Mouse (Mus musculus): Measurements from ENCODE around the gene C1qtnf9.

DNA sequence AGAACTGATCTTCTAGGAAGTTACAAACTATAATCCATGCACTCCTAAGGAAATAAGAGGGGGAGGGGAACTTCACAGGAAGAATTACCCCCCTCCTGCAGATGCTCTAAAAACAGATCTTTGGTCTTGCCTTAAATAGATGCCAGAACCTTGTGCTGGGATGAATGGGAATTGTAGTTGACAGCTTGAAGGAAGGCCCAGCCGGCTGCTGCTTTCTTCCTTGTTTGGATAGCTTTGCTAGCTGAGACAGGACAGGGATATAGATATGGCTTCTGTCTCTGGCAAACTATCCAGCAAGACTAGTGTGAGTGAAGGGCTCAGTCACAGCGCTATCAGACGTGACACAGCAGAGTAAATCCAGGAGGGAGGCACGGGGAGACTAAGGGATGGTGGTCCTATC, 34.2 kb upstream of the C1qtnf9 start:
- TF ChIP-seq POLR2AphosphoS2 (IDR thresholded peaks at IDR 0.05; ENCODE audit: low read length): no peak
- TF ChIP-seq CTCF (IDR thresholded peaks at IDR 0.05 in 2 of 3, conservative IDR thresholded peaks at IDR 0.05 in 1 of 3; ENCODE audit: control insufficient read depth in 1 of 3, insufficient read depth in 1 of 3, low read depth in 2 of 3, low read length in 3 of 3, poor library complexity in 1 of 3, severe bottlenecking in 1 of 3): no peak
- no peak for TF ChIP-seq HCFC1 (IDR thresholded peaks at IDR 0.05; ENCODE audit: low read depth, low read length)
- TF ChIP-seq GATA1 (IDR thresholded peaks at IDR 0.05; ENCODE audit: low read depth, low read length): no peak
- no peak for TF ChIP-seq BHLHE40 (IDR thresholded peaks at IDR 0.05; ENCODE audit: borderline replicate concordance, low read depth, low read length)
- no peak for TF ChIP-seq MAX (IDR thresholded peaks at IDR 0.05; ENCODE audit: low read length)
- no peak for TF ChIP-seq ELF1 (IDR thresholded peaks at IDR 0.05; ENCODE audit: low read depth, low read length)
- no peak for TF ChIP-seq CHD2 (IDR thresholded peaks at IDR 0.05; ENCODE audit: low read length)
- TF ChIP-seq POLR2A (IDR thresholded peaks at IDR 0.05; ENCODE audit: control insufficient read depth in 1 of 2, insufficient read depth in 1 of 2, low read depth in 1 of 2, low read length in 2 of 2, poor library complexity in 1 of 2): no peak
- no peak for TF ChIP-seq ZC3H11A (IDR thresholded peaks at IDR 0.05; ENCODE audit: low read depth, low read length)
- TF ChIP-seq SMC3 (IDR thresholded peaks at IDR 0.05; ENCODE audit: low read depth, low read length): no peak
- TF ChIP-seq GABPA (IDR thresholded peaks at IDR 0.05; ENCODE audit: low read depth, low read length): no peak

All from MEL (cell line).